Mouse (Mus musculus) thymus, adult 2 months (tissue): ENCODE data around the gene Pfdn2.

Source experiments
- CTCF ChIP-seq: fragments of 200-500 bp; IDR thresholded peaks from 2 replicates; pipeline ENCODE4 v1.5.1; 2012; ENCODE audit warnings: mild to moderate bottlenecking, control low read depth, low read length, moderate library complexity, borderline replicate concordance; ENCODE audit not compliant: control insufficient read depth, poor library complexity, insufficient read depth; ENCODE audit errors: extremely low read depth
- POLR2A ChIP-seq: fragments of 200-500 bp; IDR thresholded peaks from 2 replicates; pipeline ENCODE4 v1.6.1; 2012; ENCODE audit warnings: mild to moderate bottlenecking, low read length, control low read depth, moderate library complexity; ENCODE audit not compliant: control insufficient read depth, poor library complexity, insufficient read depth; ENCODE audit errors: extremely low read depth

DNA sequence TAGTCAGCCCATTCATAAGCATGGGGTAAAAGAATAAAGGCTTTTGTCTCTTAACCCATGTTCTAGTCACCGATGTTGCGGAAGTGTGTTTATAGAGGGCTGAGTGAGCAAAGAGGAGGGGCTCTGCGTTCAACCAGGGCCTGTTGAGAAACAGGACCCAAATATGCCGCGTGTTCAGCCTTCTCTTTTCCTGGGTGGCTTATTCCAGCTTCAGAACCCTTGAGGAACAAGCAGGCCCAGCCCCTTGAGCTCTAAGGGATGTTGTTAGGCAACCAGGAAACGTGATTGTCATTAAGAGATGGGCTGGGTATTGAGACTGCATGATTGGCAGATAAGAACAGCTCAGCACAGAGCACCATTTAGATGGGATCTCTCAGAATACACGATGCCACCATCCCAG lies 20.5 kb downstream of the Pfdn2 start:
- no peak for TF ChIP-seq CTCF
- TF ChIP-seq POLR2A = no peak
